Mouse (Mus musculus): Measurements from ENCODE around the gene Tmem255b. TPM values are rescaled to one million over a fixed set of nuclear protein-coding genes. Genes with fewer than 3 reads are reported as not detected.

The Tmem255b gene
- polyA plus RNA-seq, 1 experiment from 2014 or later = 2.6 TPM

- Histone ChIP-seq H3K4me1 (ENCODE audit: control insufficient read depth, insufficient read depth, low read length) (peaks cover 14% of the 10 kb centered on the region), H3K36me3 (ENCODE audit: control insufficient read depth, insufficient read depth, low read length) (no peaks in the 10 kb centered on the region), H3K4me3 (ENCODE audit: low read depth, low read length) (no peak overlapping the region), H3K27ac (ENCODE audit: low read length) (peak overlapping the region; percentile 24; the same call in 1 of the 2 replicates), H3K9ac (replicated peaks; ENCODE audit: low read depth, low read length) (no peak overlapping the region), H3K4me2 (replicated peaks; ENCODE audit: low read depth, low read length) (no peak overlapping the region), H3K27me3 (ENCODE audit: control insufficient read depth, insufficient read depth, low read length) (no peaks in the 10 kb centered on the region), H3K9me3 (ENCODE audit: control insufficient read depth, low read depth, low read length) (no peaks in the 10 kb centered on the region)
- no peak for ATAC-seq (ENCODE audit: insufficient number of reproducible peaks, insufficient read depth, low FRiP score, low read depth)
- WGBS = 67% methylated on average over 5 of the region's 5 CpGs
These were observed 81.7 kb downstream of the Tmem255b start for GRCm38 (mm10) chr8:13516728-13517127.

- no peak overlapping the region for H3K4me3 ChIP-seq (ENCODE audit: low read depth, low read length)
- no peak overlapping the region for H3K9ac ChIP-seq (replicated peaks; ENCODE audit: low read depth, low read length)
- H3K27ac ChIP-seq (ENCODE audit: low read length) = peak overlapping the region; percentile 21; the same call in 1 of the 2 replicates
- no peaks in the 10 kb centered on the region for H3K9me3 ChIP-seq (ENCODE audit: control insufficient read depth, low read depth, low read length)
- ATAC-seq (ENCODE audit: insufficient number of reproducible peaks, insufficient read depth, low FRiP score, low read depth) = no peak
- H3K27me3 ChIP-seq (ENCODE audit: control insufficient read depth, insufficient read depth, low read length) = no peaks in the 10 kb centered on the region
- no peak overlapping the region for H3K4me2 ChIP-seq (replicated peaks; ENCODE audit: low read depth, low read length)
- H3K4me1 ChIP-seq (ENCODE audit: control insufficient read depth, insufficient read depth, low read length) = peaks cover 11% of the 10 kb centered on the region
- WGBS = 80% methylated on average over 6 of the region's 6 CpGs
- no peaks in the 10 kb centered on the region for H3K36me3 ChIP-seq (ENCODE audit: control insufficient read depth, insufficient read depth, low read length)
These were observed 82.3 kb downstream of the Tmem255b start for GRCm38 (mm10) chr8:13517284-13517781.

Other genes starting within 250 kb of the Tmem255b start
- 25.0 and 27.6 TPM in 2 replicates for gene Grtp1, start 234.6 kb upstream of the Tmem255b start, polyA plus RNA-seq (2014; fragmentation: Nextera tagmentation; extraction: Ambion mirVana)
- gene Adprhl1, start 181.0 kb upstream of the Tmem255b start, polyA plus RNA-seq (2014; fragmentation: Nextera tagmentation; extraction: Ambion mirVana) = not detected in 2 replicates
- 20.6 and 23.6 TPM in 2 replicates for gene Dcun1d2, start 147.1 kb upstream of the Tmem255b start, polyA plus RNA-seq (2014; fragmentation: Nextera tagmentation; extraction: Ambion mirVana)
- gene Tmco3, start 147.0 kb upstream of the Tmem255b start, polyA plus RNA-seq (2014; fragmentation: Nextera tagmentation; extraction: Ambion mirVana) = 45.5 and 46.3 TPM in 2 replicates
- gene Tfdp1, start 96.4 kb upstream of the Tmem255b start, polyA plus RNA-seq (2014; fragmentation: Nextera tagmentation; extraction: Ambion mirVana) = 153 and 185 TPM in 2 replicates
- 16.0 and 16.7 TPM in 2 replicates for gene Atp4b, start 38.4 kb upstream of the Tmem255b start, polyA plus RNA-seq (2014; fragmentation: Nextera tagmentation; extraction: Ambion mirVana)
- gene Grk1, start 30.1 kb upstream of the Tmem255b start, polyA plus RNA-seq (2014; fragmentation: Nextera tagmentation; extraction: Ambion mirVana) = not detected in 2 replicates
- 67.7 and 68.7 TPM in 2 replicates for gene Gas6, start 59.3 kb downstream of the Tmem255b start, polyA plus RNA-seq (2014; fragmentation: Nextera tagmentation; extraction: Ambion mirVana)
- gene 1700029H14Rik, start 127.3 kb downstream of the Tmem255b start, polyA plus RNA-seq (2014; fragmentation: Nextera tagmentation; extraction: Ambion mirVana) = not detected in 2 replicates
- 23.0 and 27.7 TPM in 2 replicates for gene Rasa3, start 242.4 kb downstream of the Tmem255b start, polyA plus RNA-seq (2014; fragmentation: Nextera tagmentation; extraction: Ambion mirVana)